Mouse (Mus musculus) brain, adult 10 weeks (tissue): Measurements from ENCODE around the gene Cyp4a32. TPM values are rescaled to one million over a fixed set of nuclear protein-coding genes. Genes with fewer than 3 reads are reported as not detected.

ENCODE experiments used
- polyA plus RNA-seq: library from polyadenylated mRNA; stranded (reverse); fragments of 350-450 nt; fragmentation: Illumina TruSeq; extraction: RNeasy Lipid Tissue Mini Kit (QIAGEN cat#74804); gene quantifications from one replicate; pipeline ENCODE4 v1.2.3, GENCODE M21; 2015; ENCODE audit warnings: low read depth, low replicate concordance

Cyp4a32 gene
- not detected for polyA plus RNA-seq

GRCm38 (mm10) chr4:115600611-115601010, at the start of gene Cyp4a32:
Gene Cyp4a32 (plus strand): TSS chr4:115600969.

GRCm38 (mm10) chr4:115563401-115563800, 37.4 kb upstream of the Cyp4a32 start, which contains the start of gene Cyp4a31:
Gene Cyp4a31 (plus strand): TSS chr4:115563649.

GRCm38 (mm10) chr4:115647580-115647979, 46.8 kb downstream of the Cyp4a32 start, which contains the start of gene Cyp4b1:
Gene Cyp4b1 (minus strand): TSS chr4:115647723.

Other genes with a start within 250 kb of the Cyp4a32 start
- gene Cyp4a12b, start 189.3 kb upstream of the Cyp4a32 start, polyA plus RNA-seq: not detected
- not detected for gene Cyp4a30b, start 148.4 kb upstream of the Cyp4a32 start, polyA plus RNA-seq
- 0.18 TPM for gene Cyp4a14, start 104.8 kb upstream of the Cyp4a32 start, polyA plus RNA-seq
- gene Cyp4a10, start 82.7 kb upstream of the Cyp4a32 start, polyA plus RNA-seq: not detected
- gene Cyp4a31, start 37.3 kb upstream of the Cyp4a32 start, polyA plus RNA-seq: not detected
- gene Cyp4b1, start 46.8 kb downstream of the Cyp4a32 start, polyA plus RNA-seq: 1.0 TPM
- gene Efcab14, start 136.8 kb downstream of the Cyp4a32 start, polyA plus RNA-seq: 40.5 TPM
- not detected for gene Tex38, start 180.0 kb downstream of the Cyp4a32 start, polyA plus RNA-seq
- gene Atpaf1, start 183.8 kb downstream of the Cyp4a32 start, polyA plus RNA-seq: 81.5 TPM
- gene Mob3c, start 227.1 kb downstream of the Cyp4a32 start, polyA plus RNA-seq: 4.1 TPM
- gene Mknk1, start 238.2 kb downstream of the Cyp4a32 start, polyA plus RNA-seq: 33.0 TPM